Mouse (Mus musculus) embryonic facial prominence, embryonic 10.5 days (tissue): ENCODE data around the gene Dennd4b. TPM values are rescaled to one million over a fixed set of nuclear protein-coding genes. Genes with fewer than 3 reads are reported as not detected.

Source experiments
- DNase-seq: peaks from one replicate; pipeline ENCODE4 v3.0.0-alpha.2; 2017; ENCODE audit warnings: low spot score
- H3K27ac ChIP-seq: fragments of 300-500 bp; sonication (generic); replicated peaks from 2 replicates; pipeline ENCODE4 v1.5.1; 2016; ENCODE audit warnings: mild to moderate bottlenecking
- H3K27me3 ChIP-seq: fragments of 300-500 bp; sonication (generic); replicated peaks from 2 replicates; pipeline ENCODE4 v1.6.1; 2016; ENCODE audit warnings: low read depth, mild to moderate bottlenecking; ENCODE audit not compliant: poor library complexity, severe bottlenecking
- H3K36me3 ChIP-seq: fragments of 300-500 bp; sonication (generic); replicated peaks from 2 replicates; pipeline ENCODE4 v1.6.1; 2016; ENCODE audit warnings: mild to moderate bottlenecking, moderate library complexity
- H3K4me1 ChIP-seq: fragments of 300-500 bp; sonication (generic); 2 replicates; pipeline ENCODE4 v1.6.1; 2016
- H3K4me3 ChIP-seq: fragments of 300-500 bp; sonication (generic); 2 replicates; pipeline ENCODE4 v1.5.1; 2016; ENCODE audit warnings: mild to moderate bottlenecking, moderate library complexity
- H3K9me3 ChIP-seq: fragments of 300-500 bp; sonication (generic); 2 replicates; pipeline ENCODE4 v1.6.1; 2016; ENCODE audit warnings: mild to moderate bottlenecking
- WGBS: fragments of 180-500 bp; shearing (Covaris S2); methylation state at CpG from one replicate; pipeline ENCODE4 v1.1.7; 2016; 5-methylcytosine and 5-hydroxymethylcytosine counted together
- polyA plus RNA-seq: library from polyadenylated mRNA; unstranded; fragments of >200 nt; fragmentation: Nextera tagmentation; extraction: Ambion mirVana; gene quantifications from 2 replicates; pipeline ENCODE4 v1.2.1, GENCODE M21; 2016

The Dennd4b gene
- polyA plus RNA-seq, 1 experiment from 2014 or later = 4.3 TPM

- Histone ChIP-seq H3K27ac (peak overlapping the region; percentile 90), H3K36me3 (peaks cover 59% of the 10 kb centered on the region), H3K4me3 (peak overlapping the region; percentile 95), H3K4me1 (peaks cover 23% of the 10 kb centered on the region), H3K9me3 (no peaks in the 10 kb centered on the region), H3K27me3 (no peaks in the 10 kb centered on the region)
- DNase-seq = no peak
- WGBS = under 1% methylated on average over 41 of the region's 41 CpGs
These were observed 10.4 kb upstream of the Dennd4b start for GRCm38 (mm10) chr3:90254419-90255193.

DNA sequence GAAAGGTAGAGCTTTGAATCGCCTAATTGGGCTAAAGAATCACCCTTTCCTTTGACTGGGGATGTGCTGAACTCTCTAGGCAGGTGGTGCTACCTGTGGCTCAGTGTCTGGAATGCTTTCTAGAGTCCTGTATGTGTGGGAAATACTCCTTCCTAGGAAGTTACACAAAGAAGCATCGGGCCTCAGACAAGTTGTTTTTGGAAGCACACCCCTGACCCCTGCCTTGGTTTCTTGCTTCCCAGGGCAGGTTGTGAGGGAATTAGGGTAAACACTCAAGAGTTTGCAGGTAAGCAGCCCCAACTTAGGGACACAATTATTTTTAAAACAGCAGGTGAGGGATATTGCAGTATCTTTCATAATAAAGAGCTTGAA lies 9.8 kb upstream of the Dennd4b start:
- DNase-seq = no peak
- peaks cover 23% of the 10 kb centered on the region for H3K4me1 ChIP-seq
- no peaks in the 10 kb centered on the region for H3K9me3 ChIP-seq
- H3K27me3 ChIP-seq = no peaks in the 10 kb centered on the region
- H3K4me3 ChIP-seq = peak overlapping the region; percentile 95
- peak overlapping the region; percentile 90 for H3K27ac ChIP-seq
- H3K36me3 ChIP-seq = peaks cover 59% of the 10 kb centered on the region
- WGBS = 24% methylated on average over 2 of the region's 2 CpGs

GRCm38 (mm10) chr3:90255784-90256353 lies 9.1 kb upstream of the Dennd4b start:
- 94% methylated on average over 14 of the region's 14 CpGs for WGBS
- Histone ChIP-seq H3K27ac (no peak overlapping the region), H3K4me3 (peak overlapping the region; percentile 95; the same call in 1 of the 2 replicates), H3K27me3 (no peaks in the 10 kb centered on the region), H3K36me3 (peaks cover 59% of the 10 kb centered on the region), H3K9me3 (no peaks in the 10 kb centered on the region), H3K4me1 (peaks cover 23% of the 10 kb centered on the region)
- no peak for DNase-seq

DNA sequence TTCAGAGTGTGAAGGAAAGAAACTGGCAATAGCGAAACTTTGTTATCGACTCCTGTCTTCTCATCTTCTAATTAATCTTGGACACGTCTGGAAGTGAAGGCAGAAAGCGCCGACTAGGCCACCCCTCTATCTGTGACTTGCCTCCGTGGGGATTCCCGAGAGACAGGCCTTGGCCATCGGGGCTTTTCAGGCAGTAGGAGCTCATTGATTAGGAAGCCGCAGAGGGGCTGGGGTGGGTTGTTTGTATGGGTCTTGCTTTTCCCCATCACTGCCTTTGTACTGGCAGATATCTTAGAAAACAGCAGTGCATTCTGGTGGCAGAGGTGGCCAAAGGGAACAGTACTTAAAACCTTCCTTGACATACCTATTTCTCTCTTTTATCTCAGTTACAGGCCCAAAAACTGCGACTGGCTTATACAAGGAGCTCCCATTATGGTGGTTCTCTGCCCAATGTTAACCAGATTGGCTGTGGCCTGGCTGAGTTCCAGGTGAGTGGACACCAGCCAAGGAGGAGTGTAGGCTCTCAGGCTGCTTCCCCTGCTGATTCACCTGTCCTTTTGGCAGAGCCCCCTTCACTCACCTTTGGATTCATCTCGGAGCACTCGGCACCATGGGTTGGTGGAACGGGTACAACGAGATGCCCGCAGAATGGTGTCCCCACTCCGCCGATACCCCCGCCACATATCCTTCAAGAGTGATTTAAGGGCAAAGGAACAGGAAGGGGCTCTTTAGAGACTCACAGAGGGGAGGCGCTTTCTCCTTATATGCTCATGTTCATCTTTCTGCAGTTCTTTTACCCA lies 8.1 kb upstream of the Dennd4b start:
- DNase-seq = no peak
- Histone ChIP-seq H3K36me3 (peaks cover 59% of the 10 kb centered on the region), H3K4me1 (peaks cover 23% of the 10 kb centered on the region), H3K9me3 (no peaks in the 10 kb centered on the region), H3K27ac (no peak overlapping the region), H3K27me3 (no peaks in the 10 kb centered on the region), H3K4me3 (no peak overlapping the region)
- 93% methylated on average over 19 of the region's 19 CpGs for WGBS

DNA sequence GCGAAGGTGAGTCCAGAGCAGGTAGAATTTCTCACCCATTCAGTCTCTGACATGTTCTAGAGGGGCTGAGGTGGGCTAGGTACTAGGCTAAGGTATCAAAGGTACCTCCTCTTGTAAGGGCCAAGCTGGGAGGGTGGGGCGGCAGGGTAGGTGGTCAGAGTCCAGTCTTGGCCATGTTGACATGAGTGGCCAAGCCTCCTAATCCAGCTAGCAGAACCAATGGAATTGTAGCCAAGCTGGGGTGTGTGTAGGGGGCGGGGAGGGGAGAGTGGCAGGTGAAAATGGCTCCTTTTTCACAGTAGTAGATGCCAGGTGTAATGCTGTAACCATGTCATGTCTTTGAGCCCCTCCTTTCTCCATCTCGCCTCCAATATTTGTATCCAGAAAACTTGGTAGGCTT lies 6.5 kb upstream of the Dennd4b start:
- H3K36me3 ChIP-seq = peaks cover 75% of the 10 kb centered on the region
- no peaks in the 10 kb centered on the region for H3K27me3 ChIP-seq
- H3K27ac ChIP-seq = no peak overlapping the region
- WGBS = 87% methylated on average over 4 of the region's 4 CpGs
- H3K4me1 ChIP-seq = peaks cover 22% of the 10 kb centered on the region
- no peaks in the 10 kb centered on the region for H3K9me3 ChIP-seq
- no peak overlapping the region for H3K4me3 ChIP-seq
- DNase-seq = no peak

- H3K36me3 ChIP-seq = peaks cover 71% of the 10 kb centered on the region
- no peak overlapping the region for H3K27ac ChIP-seq
- H3K27me3 ChIP-seq = no peaks in the 10 kb centered on the region
- 84% methylated on average over 5 of the region's 5 CpGs for WGBS
- H3K9me3 ChIP-seq = no peaks in the 10 kb centered on the region
- peaks cover 24% of the 10 kb centered on the region for H3K4me1 ChIP-seq
- DNase-seq = no peak
- no peak overlapping the region for H3K4me3 ChIP-seq
These were observed 1.7 kb upstream of the Dennd4b start for GRCm38 (mm10) chr3:90263121-90263771.

DNA sequence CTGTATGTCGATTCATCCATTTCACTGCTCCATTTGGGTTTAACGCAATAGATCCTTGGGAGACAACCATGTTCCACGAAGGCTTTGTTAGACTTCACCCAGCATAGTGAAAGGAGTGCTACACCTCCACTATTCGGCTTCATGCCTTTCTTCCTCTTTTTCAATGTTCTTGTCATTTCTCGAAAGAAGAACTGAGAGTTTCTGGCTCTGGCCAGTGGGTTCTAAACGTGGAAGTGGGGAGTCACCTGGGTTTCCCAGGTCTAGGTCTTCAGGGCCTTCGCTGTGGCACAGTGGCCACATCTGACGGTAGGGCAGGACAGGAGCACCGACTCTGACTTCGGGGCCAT lies 325 bp upstream of the Dennd4b start:
- no peaks in the 10 kb centered on the region for H3K9me3 ChIP-seq
- peaks cover 24% of the 10 kb centered on the region for H3K4me1 ChIP-seq
- 35% methylated on average over 10 of the region's 10 CpGs for WGBS
- H3K36me3 ChIP-seq = peaks cover 67% of the 10 kb centered on the region
- H3K4me3 ChIP-seq = peak overlapping the region; percentile 82
- H3K27me3 ChIP-seq = no peaks in the 10 kb centered on the region
- peak overlapping the region; percentile 97 for H3K27ac ChIP-seq
- DNase-seq = no peak

DNA sequence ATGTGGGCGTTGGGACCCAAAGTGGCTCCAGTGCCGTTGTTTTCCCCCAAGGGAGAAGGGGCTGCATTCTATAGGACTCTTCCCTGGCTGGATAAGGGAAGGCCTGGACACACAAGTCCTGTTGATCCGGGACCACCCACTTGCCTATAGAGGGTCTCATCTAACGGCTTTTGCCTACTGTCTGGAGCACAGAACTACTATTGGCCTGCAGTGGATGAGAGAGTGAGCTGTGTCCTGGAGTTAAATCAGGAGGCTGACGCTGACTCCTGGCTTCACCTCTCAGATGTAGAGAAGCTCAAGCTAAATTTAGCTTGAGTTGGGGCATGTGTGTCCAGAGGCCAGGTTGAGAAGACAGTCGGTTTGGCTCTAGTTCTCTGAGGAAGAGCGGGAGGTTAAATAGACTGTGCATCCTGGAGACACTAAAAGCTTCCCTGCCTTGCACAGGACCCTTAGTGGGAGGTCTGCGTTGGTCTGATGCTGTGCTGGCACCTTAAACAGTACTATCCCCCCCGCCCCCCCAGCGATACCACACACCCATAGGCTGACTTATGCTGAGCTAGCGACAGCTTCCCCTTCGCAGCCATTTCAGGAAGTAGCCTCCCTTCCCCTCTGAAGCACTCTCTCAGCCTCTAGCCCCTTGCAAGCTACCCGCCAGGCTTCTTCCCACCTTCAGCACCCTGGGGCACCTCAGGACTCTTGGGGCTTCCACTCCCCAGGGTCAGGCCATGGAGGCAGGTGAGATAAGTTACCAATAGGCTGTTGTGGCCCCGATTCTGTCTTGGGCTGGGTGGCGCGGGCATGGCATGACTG lies 1.2 kb downstream of the Dennd4b start:
- peaks cover 62% of the 10 kb centered on the region for H3K36me3 ChIP-seq
- WGBS = 26% methylated on average over 16 of the region's 16 CpGs
- DNase-seq = no peak

DNA sequence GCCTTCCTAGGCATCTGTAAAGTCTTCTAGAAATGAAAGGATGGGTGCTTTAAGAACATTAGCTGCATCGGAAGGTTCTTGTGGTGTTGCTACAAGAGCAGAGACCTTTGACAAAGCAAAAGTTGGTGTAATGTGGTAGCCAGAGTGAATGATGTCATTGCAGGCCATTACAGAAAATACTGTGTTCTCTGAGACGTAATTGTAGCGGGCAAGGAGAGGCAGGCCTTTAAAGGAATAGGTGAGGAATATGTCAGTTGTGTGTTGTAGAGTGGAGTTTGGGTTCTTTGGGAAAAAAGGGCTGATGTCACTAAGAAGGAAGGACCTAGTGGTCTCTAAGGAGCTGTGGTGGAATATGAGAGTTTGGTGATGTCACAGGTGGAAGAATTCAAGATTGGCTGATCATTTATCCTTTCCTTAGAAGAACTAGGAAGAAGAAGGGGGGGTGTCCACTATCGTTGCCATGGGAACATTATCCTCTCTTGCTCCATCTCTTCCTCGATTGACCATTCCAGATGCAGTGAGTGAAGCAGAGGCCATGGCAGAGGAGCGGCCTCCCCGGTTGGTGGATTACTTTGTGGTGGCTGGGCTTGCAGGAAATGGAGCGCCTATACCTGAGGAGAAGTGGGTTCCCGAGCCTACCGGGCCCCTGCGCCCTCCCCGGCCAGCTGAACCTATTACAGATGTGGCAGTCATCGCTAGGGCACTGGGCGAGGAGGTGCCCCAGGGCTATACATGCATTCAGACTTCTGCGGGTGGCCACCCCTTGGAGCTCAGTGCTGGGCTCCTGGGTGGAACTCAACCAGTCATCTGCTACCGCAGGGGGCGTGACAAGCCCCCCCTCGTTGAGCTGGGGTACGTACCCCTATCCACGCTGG lies 2.2 kb downstream of the Dennd4b start:
- Histone ChIP-seq H3K27me3 (no peaks in the 10 kb centered on the region), H3K36me3 (peaks cover 62% of the 10 kb centered on the region), H3K4me3 (peak overlapping the region; percentile 82; the same call in 1 of the 2 replicates), H3K9me3 (no peaks in the 10 kb centered on the region), H3K4me1 (peaks cover 31% of the 10 kb centered on the region), H3K27ac (no peak overlapping the region)
- WGBS = 92% methylated on average over 20 of the region's 20 CpGs
- no peak for DNase-seq

More for the DNA sequence above, 1.2 kb downstream of the Dennd4b start:
- Histone ChIP-seq H3K27me3 (no peaks in the 10 kb centered on the region), H3K4me1 (peaks cover 24% of the 10 kb centered on the region), H3K9me3 (no peaks in the 10 kb centered on the region), H3K4me3 (peak overlapping the region; percentile 82), H3K27ac (peak overlapping the region; percentile 97)

- no peak overlapping the region for H3K27ac ChIP-seq
- 95% methylated on average over 11 of the region's 11 CpGs for WGBS
- H3K4me3 ChIP-seq = no peak overlapping the region
- DNase-seq = no peak
- H3K36me3 ChIP-seq = peaks cover 62% of the 10 kb centered on the region
- H3K4me1 ChIP-seq = peaks cover 33% of the 10 kb centered on the region
- no peaks in the 10 kb centered on the region for H3K27me3 ChIP-seq
- H3K9me3 ChIP-seq = no peaks in the 10 kb centered on the region
These were observed 3.2 kb downstream of the Dennd4b start for GRCm38 (mm10) chr3:90268190-90268589.

DNA sequence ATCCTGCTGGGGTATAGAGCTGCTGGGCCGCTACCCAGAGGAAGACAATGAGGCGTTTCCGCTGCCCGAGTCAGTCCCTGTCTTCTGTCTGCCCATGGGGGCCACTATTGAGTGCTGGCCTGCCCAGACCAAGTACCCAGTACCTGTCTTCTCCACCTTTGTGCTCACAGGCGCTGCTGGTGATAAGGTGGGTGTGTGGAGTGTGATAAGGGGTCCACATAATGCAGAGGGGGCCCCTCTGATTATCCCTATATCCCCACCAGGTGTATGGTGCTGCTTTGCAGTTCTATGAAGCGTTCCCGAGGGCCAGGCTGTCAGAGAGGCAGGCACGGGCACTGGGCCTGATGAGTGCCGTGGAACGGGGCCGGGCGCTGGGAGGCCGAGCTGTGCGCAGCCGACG lies 4.0 kb downstream of the Dennd4b start:
- peaks cover 62% of the 10 kb centered on the region for H3K36me3 ChIP-seq
- DNase-seq = no peak

More for the DNA sequence above, 4.0 kb downstream of the Dennd4b start:
- no peak overlapping the region for H3K27ac ChIP-seq
- H3K27me3 ChIP-seq = no peaks in the 10 kb centered on the region
- H3K4me1 ChIP-seq = peaks cover 33% of the 10 kb centered on the region
- H3K9me3 ChIP-seq = no peaks in the 10 kb centered on the region
- H3K4me3 ChIP-seq = no peak overlapping the region
- 90% methylated on average over 16 of the region's 16 CpGs for WGBS
